Mouse (Mus musculus) right cerebral cortex, postnatal 4 days (tissue): ENCODE results near the gene Gm2a.
"Not testable (repeated sequence)": the region's sequence is repeated elsewhere in the genome, so short reads cannot be mapped to it uniquely, and the experiment has no call there.

Experiments
- DNase-seq: peaks from one replicate; pipeline ENCODE4 v3.0.0-alpha.2; 2022

The Gm2a gene

GRCm38 (mm10) chr11:55097463-55098188 is at the start of gene Gm2a:
Gm2a (plus strand) TSS chr11:55098115.
- DNase-seq = peak; percentile 86

GRCm38 (mm10) chr11:55050837-55051510 is 46.9 kb upstream of the Gm2a start:
- DNase-seq = no peak

DNA sequence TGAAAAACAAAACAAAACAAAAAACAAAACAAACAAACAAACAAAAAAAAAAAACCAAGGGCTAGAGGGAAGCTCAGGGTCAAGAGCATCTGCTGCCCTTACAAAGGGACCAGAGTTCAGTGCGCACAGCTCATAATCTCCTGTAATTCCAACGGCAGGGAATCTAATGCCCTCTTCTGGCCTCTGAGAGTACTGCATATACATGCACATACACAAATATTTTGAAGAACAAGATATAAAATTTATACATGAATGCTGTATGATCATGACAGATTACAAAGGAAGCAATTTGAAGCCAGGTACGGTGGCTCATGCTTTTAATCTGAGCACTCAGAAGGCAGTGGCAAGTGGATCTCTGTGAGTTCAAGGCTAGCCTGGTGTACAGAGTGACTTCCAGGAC is 40.4 kb upstream of the Gm2a start:
- no peak for DNase-seq

- DNase-seq = no peak
Measured at GRCm38 (mm10) chr11:55060802-55061201, 37.1 kb upstream of the Gm2a start.

GRCm38 (mm10) chr11:55062856-55063255 is 35.1 kb upstream of the Gm2a start:
- no peak for DNase-seq

DNA sequence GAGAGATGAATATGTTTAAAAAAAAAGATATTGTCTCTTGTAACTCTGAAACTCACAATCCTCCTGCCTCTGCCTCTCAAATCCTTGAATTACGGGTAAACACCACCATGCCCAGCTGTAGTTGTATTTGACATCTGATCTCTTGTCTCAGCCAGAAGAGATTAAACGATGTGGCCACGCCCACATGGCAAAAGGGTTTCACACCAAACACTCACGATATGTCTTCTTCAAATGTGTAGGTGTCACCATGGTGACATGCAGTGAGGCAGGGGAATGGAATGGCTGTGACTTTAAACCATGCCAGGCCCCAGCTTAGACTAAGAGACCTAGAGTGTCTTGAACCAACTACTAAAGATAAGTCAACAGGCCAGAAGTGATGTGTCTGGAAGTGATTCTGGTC is 31.0 kb upstream of the Gm2a start:
- no peak for DNase-seq

- no peak for DNase-seq
Measured at GRCm38 (mm10) chr11:55069023-55069422, 28.9 kb upstream of the Gm2a start.

- no peak for DNase-seq
Measured at GRCm38 (mm10) chr11:55071344-55071743, 26.6 kb upstream of the Gm2a start.

DNA sequence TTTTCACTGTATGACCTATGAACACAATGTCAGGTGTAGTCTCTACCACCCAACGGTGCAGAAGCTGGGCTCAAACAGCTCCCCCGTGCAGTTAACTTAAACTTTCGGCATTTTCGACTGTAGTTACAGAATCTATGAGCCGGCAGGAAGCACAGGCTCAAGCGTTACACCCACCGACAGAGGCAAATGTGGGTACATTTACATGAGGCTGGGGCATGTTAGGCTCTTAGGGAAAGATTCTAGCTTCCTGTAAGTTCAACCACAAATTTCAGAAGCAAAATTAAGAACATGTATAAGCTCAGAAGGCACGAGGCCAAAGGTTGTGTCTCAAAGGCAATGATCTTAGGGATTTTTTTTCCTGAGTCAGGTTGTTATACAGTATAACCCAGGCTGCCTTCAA is 25.4 kb upstream of the Gm2a start:
- DNase-seq = no peak

- DNase-seq = no peak
Measured at GRCm38 (mm10) chr11:55073191-55073590, 24.7 kb upstream of the Gm2a start.

DNA sequence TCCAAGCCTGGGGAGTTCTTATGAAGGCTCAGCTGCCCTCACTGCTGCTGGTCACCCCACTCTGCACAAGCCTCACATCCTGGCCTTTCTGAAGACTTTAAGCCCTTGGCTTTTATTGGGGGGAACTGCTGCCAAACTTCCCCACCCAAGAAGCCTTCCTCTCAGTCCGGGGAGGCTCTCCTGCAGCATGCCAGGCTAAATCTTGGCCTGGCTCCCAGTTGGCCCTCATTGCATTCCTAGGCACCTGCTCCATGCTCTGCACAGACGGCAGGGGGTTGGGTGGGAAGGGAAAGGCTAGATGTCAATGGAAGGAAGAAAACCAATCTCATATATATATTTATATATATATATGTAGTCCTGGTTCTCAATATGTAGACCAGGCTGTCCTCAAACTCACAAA is 22.3 kb upstream of the Gm2a start:
- peak; percentile 26 for DNase-seq

- DNase-seq = no peak
Measured at GRCm38 (mm10) chr11:55076234-55076633, 21.7 kb upstream of the Gm2a start.

- DNase-seq = peak; percentile 47
Measured at GRCm38 (mm10) chr11:55077331-55078231, 20.3 kb upstream of the Gm2a start, which contains the start of gene Ccdc69. Ccdc69 (minus strand) TSS chr11:55078131.

- DNase-seq = no peak
Measured at GRCm38 (mm10) chr11:55078502-55078901, 19.4 kb upstream of the Gm2a start.

GRCm38 (mm10) chr11:55079180-55079579 is 18.7 kb upstream of the Gm2a start:
- no peak for DNase-seq

GRCm38 (mm10) chr11:55081206-55081605 is 16.7 kb upstream of the Gm2a start:
- no peak for DNase-seq

GRCm38 (mm10) chr11:55084629-55085028 is 13.3 kb upstream of the Gm2a start:
- DNase-seq = no peak

- DNase-seq = no peak
Measured at GRCm38 (mm10) chr11:55085396-55085795, 12.5 kb upstream of the Gm2a start.

DNA sequence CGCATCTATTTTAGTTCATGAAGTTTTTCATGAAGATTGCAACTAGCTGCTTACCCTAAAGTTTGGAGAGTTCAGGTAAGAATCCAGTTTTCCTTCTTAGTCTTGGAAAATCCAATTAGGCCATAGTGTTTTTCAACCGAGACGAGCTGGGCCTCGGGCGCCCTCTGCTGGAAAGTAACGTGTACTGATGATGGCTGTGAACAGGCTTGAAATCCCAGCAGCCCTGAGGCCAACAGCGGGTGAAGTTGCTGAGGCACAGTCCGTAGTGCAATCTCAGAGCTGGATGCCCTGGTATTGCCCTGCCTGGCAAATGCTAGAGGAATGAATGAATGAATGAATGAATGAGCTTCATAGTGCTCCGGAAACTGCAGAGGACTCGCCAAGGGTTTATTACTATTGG is 10.9 kb upstream of the Gm2a start:
- peak; percentile 83 for DNase-seq

GRCm38 (mm10) chr11:55089892-55090291 is 8.0 kb upstream of the Gm2a start:
- DNase-seq = no peak

DNA sequence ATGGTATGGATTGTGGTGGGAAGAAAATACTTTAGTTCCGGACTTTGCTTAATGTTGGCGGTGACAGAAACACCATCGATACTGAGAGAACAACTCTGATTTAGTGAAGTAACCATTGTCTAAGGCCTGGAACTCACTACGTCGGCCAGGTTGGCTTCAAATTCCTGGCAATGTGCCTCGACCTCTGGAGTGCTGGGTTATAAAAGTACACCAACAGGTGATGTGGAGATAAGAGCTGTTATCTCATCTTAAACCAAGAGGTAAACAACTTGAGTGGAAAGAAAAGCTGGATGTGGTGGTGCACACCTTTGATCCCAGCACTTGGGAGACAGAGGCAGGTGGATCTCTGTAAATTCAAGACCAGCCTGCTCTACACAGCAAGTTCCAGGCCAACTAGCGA is 4.8 kb upstream of the Gm2a start:
- no peak for DNase-seq

DNA sequence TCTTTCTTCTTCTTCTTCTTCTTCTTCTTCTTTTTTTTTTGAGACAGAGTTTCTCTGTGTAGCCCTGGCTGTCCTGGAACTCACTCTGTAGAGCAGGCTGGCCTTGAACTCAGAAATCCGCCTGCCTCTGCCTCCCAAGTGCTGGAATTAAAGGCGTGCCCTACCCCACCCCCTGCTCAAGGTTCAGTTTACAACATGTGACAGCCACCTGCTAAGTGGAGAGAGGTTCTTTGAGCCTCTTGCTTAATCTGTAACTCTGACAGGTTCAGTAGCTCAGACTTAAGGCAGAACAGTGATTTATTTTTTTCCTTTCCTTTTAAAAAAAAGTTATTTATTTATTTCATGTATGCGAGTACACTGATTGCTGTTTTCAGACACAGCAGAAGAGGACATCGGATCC is 1.6 kb upstream of the Gm2a start:
- DNase-seq = not testable (repeated sequence)

GRCm38 (mm10) chr11:55096731-55097462 is 1.0 kb upstream of the Gm2a start:
- no peak for DNase-seq
